Mouse (Mus musculus) lung, postnatal 10 days (tissue): Measurements from ENCODE around the gene Gsap.
A peak's percentile ranks its signal among the peaks of the same experiment; 100 is the strongest.

Experiments
- DNase-seq: peaks from one replicate; pipeline ENCODE4 v3.0.0; 2021

Gsap gene

DNA sequence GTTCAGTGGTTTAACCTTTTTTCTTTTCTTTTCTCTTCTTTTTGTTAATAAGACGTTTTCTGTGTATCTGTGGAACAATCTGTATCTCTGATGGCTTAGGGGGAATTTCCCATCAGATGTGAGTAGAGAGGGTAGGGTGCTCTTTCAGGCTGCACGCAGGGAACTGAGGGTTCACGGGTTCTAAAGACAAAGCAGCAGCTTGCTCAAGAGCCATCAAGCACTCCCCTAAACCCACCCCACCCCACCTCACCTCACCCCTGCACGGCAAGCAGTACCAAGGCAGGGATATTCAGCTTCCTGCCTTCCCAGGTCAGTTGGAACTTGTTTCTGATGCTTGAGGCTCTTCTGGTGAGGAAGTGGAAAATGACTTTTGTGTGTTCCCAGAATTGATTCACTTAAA, 766 bp downstream of the Gsap start:
- DNase-seq: no peak

DNA sequence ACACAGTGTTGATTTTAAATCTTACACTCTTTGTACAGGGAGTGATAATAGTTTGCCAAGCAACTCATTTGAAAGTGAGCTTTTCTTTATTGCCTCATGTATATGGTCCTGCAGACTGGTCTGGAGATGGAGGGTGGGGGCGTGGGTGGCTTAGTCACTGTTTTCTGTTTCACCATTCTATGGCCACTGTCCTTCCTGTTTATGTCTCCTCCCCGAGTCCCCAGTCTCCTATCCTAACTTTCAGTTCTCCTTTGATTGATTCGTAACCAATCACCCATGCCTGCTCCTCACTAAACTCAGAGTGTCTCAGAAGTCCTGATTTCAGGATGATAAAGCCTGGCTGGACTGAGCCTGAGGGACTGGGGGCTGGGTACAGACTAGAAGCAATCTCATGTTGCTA, 2.4 kb downstream of the Gsap start:
- DNase-seq: peak; percentile 32

DNA sequence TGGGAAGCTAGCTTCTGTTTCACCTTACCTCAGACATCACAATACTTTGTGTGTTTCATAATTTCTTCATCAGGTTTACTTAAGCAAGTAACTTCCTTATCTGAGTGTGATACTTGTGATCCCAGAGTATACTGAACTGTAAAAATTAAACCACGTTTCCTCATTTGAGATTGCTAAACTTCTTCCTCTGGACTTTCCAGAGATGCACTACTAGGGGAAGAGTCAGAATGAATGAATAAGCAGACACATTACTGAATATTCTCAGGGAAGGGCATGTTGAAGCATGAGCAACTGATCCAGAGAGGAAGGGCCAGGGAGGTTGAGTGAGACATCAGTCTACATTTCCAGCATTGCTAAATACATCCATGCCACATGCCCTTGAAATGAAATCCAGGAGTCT, 3.0 kb downstream of the Gsap start:
- DNase-seq: no peak

DNA sequence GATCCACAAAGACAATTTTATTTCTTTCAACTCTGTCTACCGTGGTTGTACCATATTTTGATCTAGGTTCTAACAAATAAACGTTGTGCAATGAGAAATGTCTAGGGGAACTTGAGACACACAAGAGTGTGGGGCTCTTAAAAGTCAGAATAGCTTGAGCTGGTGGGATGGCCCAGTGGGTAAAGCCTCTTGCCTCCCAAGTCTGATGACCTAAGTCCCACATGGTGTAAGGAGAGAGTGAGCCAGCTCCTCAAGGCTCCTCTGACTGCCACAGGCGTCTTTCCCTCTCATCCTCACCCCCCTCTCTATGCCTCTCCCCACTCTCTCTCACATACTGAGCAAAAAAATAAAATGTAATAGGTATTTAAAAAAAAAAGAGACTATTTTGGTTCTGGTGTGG, 3.4 kb downstream of the Gsap start:
- DNase-seq: peak; percentile 32

DNA sequence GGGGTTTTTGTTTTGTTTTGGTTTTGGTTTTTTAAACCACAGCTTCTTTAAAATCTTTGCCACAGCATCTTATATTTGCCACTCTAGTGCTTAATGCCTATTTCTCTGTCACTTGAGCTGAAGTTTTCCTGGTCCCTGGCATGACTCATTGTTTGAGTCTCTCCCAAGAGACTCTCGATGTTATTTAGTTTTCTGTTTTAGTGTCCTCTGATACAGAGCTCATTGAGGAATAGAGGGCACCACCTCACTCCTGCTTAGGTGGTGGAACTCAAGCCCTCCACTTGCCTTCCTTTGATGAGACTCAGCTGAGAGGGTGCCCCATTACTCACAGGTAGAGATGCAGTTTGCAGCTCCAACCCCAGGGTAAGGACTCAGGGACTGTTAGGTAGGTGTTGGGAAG, 17.4 kb downstream of the Gsap start:
- DNase-seq: no peak

DNA sequence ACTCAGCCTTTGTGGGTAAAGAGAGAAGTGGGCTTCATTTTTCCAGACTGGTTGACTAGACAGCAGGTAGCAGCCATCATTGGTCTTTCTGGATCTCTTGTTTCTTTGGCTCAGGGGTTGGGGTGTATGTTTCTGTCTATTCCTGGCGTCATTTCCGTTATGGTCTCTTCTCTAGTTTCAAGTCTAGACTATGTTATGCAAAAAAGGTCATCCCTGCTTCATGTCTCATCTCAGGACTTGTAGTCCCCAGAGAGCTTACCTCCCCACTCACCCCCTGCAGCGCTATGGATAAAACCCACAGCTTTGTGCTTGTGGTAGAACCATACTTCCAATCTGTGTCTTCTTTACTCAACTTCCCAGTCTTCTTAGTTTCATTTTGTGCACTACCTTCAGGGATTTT, 18.1 kb downstream of the Gsap start:
- no peak for DNase-seq

DNA sequence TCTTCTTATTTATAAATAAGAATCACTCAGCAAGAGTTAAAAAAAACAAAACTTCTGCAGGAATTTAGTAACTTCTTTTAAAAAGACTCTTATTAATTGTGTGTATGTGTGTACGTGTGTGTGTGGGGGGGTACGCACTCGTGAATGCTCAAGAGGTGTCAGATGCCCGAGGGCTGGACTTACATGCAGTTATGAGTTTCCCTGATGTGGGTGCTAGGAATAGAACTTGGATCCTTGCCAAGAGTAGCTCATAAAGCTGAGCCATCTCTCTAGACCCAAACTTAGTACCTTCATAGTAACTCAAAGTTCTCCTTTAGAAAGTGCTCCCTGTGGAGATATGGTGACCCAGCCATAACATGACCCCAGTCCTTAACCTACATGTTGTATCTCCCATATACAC, 20.0 kb downstream of the Gsap start:
- DNase-seq: no peak

DNA sequence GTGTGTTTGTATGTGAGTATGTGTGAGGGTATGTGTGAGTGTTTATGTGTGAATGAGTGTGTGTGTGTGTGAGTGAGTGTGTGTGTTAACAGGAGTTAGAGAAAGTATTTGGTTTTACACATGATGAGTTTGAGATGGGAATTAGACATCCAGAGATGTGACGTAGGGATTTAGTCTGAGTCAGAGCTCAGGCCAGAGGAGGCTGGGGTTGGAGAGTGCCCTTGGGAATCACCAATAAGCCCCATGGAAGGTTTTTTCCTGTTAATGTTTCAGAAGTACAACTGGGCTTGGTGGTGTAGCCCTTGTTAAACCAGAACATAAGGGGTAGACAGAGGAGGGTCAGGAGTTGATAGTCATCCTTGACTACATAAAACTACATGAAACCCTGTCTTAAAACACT, 25.4 kb downstream of the Gsap start:
- DNase-seq: no peak

DNA sequence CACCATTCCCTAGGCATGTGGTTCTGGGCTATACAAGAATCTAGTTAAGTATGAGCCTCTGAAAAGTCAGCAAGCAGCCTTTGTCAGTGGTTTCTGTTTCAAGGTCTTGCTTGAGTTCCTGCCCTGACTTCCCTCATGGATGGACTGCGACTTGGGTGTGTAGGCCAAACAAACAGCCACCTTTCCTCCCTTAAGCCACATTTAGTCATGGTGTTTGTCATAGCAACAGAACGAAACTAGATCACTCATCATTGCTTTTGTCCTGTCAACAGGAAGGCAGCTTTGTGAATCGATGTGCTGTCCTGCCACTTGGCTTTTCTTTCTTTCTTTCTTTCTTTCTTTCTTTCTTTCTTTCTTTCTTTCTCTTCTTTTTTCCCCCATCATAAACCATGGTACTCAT, 26.9 kb downstream of the Gsap start:
- no peak for DNase-seq

DNA sequence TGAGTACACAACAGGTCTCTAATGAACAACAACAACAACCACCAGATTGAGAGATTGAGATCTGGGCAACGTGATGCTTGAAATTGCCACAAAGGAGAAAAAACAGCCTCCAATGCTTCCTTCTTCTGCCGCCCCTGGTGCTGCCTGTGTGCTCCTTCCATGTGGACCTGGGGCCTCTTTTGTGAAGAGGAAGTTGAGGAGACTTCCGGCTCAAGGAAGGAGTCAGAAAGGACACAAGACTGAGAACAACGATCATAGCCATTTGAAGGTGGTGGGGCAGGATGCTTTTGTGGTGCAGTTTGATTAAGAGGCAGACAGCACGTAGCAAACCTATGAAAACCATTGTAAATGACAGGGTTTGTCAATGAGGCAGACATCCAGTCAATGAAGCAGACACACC, 27.7 kb downstream of the Gsap start:
- DNase-seq: no peak

DNA sequence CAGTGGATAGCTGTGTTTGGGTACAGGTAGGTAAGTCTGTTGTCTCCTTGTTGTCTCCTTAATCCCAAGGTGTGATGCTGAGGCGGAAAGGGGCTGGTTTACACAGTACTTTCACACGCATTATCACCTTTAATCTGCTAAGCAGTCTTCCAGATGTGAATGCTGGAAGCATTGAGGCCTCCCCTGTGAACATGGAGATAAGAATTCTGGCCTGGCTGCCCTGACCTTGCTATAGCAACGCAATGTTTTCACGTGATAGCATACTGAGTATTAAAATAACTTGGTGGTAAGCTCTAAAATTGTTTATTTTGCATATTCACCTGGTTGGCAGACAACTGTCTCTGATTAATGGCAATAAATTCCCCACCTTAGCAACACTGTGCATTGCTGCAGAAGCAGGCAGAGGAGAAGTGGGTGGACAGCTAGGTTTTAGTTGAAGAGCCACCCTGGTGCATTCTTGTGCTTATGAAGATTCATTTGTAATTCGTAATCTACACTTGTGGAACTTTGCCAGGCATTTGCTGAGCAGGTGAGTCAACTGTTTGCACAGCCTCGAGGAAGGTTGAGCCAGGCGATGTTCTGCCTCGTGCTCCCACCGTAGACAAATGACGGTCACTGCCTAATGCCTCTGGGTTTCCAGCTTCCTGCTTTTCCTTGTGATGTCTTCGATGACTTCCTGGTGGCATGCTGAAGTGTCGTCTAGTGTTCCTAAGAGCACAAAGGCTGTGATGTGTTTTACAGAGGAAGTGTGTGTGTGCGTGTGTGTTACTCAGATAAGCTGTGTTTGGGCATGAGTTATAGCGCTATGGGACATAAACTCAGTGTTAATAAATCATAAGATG, 31.6 kb downstream of the Gsap start:
- peak; percentile 50 for DNase-seq

DNA sequence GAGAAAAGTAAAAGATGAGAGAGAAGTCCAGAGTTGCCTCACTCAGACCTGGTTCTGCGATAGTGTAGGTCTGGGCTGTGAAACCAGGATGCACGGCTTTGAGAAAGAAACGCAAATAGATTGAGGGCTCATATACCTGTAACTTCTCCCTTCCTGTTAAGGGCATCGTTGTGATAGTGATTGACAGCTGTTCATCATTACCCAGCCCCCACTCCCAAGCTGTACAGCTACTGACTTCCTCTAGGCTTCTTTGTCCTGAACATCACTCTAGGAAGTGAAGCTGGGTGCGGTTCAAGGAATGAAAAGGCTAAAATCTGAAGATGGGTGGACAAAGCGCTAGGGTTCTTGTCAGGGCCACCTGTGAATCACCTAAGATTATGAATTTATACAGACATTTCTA, 46.8 kb downstream of the Gsap start:
- DNase-seq: no peak

DNA sequence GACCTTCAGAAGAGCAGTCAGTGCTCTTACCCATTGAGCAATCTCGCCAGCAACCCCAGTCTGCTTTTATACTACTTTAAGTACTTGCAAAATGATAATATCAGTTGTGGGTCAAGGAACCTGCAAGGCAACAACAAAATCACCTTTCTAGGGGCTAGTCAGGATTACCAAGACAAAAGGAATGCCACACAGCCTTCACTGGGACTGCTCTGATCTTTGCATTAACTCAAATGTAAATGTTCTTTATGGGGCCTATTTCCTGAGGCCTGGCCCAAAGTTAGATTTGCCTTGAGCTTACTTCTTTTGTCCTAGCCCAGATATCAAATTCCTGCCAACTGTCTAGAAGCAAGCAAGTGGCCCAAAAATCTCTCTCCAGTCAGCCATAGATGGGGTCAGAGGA, 58.5 kb downstream of the Gsap start:
- DNase-seq: no peak

DNA sequence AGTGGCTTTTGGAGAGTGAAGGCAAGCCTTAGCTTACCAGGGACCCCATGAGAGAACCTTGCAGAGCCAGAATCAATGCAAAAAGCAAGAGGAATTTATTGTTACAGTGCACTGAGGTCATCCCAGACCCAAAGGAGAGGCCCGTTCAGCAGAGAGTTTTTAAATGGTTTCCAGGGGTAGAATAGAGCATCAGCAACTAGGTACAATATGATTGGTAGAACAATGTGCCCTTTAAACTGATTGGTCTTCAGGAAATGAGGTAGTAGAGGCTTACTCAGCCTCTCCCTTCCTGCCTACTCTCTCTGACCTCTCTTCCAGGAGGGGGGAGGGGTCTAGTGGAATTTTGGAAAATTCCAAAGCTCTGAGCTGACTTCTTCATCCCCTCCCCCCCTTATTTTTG, 59.2 kb downstream of the Gsap start:
- DNase-seq: no peak

DNA sequence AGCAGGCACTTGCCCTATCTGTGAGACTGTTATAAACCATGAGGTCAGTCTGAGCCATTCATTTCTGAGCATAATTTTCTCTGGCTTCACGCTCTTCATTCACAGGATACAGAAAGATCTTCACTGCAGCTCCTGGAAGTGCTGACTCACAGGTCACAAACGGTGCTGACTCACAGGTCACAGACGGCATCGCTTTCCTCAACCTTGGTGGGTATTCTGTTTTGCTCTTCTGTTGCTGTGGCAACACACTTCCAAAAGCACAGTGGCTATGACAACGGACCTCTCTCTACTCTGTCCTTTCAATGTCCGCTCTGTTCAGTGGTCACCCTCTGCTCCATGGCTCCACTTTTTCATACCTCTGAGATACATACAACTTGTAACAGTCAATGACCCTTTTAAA, 60.7 kb downstream of the Gsap start:
- no peak for DNase-seq

DNA sequence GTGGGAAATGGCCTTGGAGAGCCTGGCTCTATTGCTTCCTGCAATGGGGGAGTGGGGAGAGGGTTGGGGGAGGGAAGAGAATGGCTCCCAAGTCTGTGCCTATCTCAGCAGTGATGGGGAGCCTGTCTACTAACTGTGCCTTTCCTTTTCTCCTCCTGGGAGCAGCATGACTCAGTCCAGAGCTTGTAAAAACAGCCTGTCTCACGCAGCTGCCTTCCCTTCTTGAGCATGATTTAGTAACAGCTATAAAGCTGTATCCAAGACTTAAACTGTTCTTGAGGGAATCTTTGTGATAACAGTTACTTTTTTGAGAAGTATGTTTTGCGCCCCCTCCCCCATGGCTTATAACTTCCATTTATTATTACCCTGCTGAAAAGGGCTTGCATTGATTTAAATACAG, 61.9 kb downstream of the Gsap start:
- DNase-seq: no peak

DNA sequence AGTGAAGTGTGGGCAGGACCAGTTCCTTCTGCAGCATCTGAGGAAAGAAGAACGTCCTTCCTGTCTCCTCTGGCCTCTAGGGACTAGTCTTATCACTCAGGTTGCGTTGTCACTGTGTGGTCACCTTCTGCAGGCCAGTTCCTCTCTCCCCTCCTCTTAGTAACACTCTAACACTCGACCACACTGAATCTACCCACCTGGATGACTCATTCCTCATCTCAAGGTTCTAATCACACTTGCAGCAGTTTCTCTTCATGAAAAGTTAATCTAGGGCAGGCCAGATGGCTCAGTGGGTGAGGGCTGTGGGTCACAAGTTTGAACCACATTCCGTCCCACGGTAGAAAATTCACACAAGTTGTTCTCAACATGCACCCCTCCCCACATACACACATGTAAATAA, 62.8 kb downstream of the Gsap start:
- DNase-seq: no peak

DNA sequence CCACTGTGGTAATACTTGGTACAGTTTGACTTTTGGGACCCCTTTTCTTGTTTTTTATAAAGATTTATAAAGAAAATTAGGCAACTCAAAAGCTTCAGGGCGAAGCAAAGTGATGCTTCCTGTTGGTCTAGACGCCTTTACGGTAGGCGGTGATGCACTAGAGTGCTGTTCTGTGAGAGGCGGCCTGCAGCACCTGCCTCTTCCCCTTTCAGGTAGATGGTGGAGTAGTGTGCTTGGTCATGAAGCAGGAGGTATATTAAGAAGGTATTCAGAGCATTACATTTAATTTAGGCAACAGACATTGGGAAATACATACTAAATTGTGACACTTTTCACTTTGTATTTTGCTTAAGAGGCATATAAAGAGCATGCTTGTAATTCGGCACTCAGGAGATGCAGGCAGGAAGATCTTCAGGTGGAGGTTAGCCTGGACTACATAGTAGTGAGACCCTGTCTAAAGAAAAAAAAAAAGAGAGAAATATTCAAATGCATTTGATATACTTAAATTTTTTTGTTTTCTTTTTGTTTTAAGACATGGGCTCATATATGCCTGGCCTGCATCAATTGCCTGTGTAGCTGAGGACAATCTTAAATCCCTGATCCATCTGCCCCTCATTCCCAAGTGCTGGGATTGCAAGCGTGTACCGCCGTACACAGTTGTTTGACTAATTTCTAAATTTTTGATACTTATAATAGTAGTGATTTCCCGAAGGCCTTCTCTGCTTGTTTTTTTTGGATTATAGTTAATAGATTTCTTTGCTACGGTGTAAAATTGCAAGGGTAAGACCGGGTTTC, 68.9 kb downstream of the Gsap start:
- no peak for DNase-seq

DNA sequence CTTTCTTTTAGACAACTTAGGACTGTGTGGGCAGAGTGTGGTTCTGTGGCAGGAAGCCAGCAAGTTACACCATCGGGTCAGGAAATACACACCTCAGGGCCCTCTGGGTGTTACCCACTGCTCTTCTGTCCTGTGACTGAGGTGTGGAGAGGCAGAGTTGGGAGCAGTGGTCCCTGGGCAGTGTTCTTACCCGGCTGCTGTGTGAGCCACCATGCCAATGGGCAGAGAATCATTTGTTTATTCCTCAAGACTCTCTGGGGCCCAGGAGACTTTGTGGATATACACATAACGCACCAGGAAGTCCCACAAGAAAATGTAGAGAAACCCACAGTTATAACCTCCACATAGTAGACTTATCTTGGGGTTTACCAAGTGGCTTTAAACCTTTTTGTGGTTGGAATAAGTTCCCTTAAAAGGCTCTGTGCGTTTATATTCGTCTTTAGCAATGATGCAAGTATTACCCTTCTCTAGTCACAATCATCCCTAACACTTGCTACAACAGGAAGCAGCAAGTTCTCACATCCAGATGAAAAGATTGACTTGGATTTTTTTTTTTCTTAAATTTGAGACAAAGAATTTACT, 69.6 kb downstream of the Gsap start:
- DNase-seq: no peak

DNA sequence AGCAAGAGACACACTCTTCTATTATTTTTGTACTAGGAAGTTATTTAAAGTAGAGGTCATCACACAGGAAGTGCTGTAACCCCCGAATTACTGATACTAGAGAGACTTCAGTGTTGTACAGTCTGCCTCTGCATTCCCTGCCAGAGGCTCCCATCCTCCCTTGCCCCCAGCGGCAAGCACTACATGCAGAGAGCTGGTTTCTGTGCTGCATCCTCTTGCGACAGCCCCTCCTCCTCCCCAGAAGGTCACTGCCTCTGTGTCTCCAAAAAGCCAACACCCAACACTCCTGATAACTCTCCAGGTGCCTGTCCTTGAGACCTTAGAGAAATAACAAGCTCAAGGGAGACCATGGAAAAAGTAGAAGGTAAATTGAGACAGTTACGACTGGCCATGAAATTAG, 71.1 kb downstream of the Gsap start:
- DNase-seq: no peak

DNA sequence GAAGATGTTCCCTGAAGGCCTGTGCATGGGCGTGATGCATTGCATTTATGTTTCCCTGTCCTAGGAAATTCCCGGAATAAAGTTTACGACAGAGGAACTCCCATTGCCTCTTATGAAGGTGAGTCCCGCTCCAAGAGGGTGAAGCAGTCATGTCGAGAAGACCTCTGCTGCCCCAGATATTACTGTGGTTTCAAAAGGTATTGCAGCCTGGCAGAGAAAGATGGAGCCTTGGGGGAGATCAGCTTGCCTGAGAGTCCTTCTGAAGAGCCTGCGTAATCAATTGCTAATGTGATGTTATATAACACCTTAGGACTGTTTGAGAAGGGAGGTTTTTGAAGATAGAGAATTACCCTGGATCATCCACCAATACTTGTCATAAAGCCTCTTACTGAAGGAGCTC, 71.8 kb downstream of the Gsap start:
- DNase-seq: no peak

DNA sequence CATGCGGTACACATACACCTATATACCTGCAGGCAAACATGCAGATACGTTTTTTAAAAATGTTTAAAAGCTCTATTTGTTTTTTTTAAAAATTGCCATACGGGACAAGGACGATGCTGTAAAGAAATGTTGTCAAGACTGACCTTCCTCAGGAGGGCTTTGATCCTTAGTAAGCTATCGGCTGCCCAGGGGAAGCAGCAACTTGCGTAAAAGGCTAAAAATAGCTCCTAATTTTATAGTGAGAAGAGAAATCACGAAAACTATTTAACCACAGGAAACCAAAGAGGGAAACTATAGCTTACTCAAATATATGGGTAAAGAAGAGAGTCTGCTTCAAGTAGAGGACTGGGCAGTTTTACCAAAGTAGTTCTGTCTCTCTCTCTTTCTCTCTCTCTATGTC, 74.7 kb downstream of the Gsap start:
- no peak for DNase-seq

DNA sequence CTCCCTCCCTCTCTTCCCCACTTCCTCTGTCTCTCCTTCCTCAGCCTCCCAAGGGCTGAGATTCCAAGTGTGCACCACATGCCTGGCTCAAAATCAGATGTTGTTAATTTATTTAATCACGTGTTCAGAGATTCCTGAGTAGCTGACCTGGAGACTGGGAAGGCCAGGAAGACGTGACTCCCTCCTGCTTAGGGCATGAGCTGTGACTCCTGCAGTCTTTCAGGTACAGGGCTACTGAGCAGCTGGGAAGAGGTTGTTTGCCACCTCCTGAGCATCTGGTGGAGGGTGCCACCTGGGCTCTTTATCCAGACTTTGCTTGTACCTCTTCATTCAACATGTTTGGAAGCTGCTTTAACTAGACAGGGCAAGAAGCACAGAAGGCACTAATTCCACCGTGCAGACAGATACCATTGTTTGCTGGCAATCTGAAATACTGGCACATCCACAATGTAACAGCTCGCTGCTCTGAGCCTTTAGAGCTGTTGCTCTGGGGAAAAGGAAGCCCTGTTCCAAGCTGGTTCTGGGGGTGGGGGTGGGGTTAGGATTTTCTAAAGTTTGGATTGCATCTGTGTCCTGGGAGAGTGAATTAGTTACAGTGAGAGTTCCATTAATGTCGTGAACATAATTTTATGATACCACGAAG, 75.3 kb downstream of the Gsap start:
- no peak for DNase-seq
